Mouse (Mus musculus) CH12.LX (cell line): ENCODE data around the gene Svep1. TPM values are rescaled to one million over a fixed set of nuclear protein-coding genes. Genes with fewer than 3 reads are reported as not detected.

Experiments used
- DNase-seq: peaks from one replicate; pipeline ENCODE4 v3.0.0-alpha.2; 2013; ENCODE audit errors: extremely low read depth
- H3K27ac ChIP-seq: 2 replicates; pipeline ENCODE4 v1.5.1; 2012; ENCODE audit warnings: low read depth, mild to moderate bottlenecking, control low read depth, moderate library complexity; ENCODE audit not compliant: insufficient read depth
- H3K27me3 ChIP-seq: replicated peaks from 2 replicates; pipeline ENCODE3; 2012; ENCODE audit warnings: inconsistent platforms
- H3K36me3 ChIP-seq, 2 experiments: replicated peaks in 1 of 2; 2 replicates each; pipeline versions ENCODE3 to v1.6.1; 2012; ENCODE audit warnings: inconsistent platforms in 1 of 2, low read length in 1 of 2, mild to moderate bottlenecking in 1 of 2, mixed read lengths in 1 of 2, moderate library complexity in 1 of 2; ENCODE audit not compliant: control insufficient read depth in 1 of 2, insufficient read depth in 1 of 2
- H3K4me1 ChIP-seq, 2 experiments: 2 replicates each; pipeline ENCODE4 v1.6.1; 2012; ENCODE audit warnings: inconsistent platforms in 1 of 2, moderate library complexity in 1 of 2; ENCODE audit not compliant: insufficient read depth in 2 of 2, control insufficient read depth in 1 of 2
- H3K4me2 ChIP-seq: 2 replicates; pipeline ENCODE4 v1.6.1; 2012; ENCODE audit warnings: low read depth, mild to moderate bottlenecking, control low read depth; ENCODE audit not compliant: poor library complexity, insufficient read depth, severe bottlenecking
- H3K4me3 ChIP-seq, 3 experiments: fragments of 150-350 bp in 1 of 3; sonication (generic) in 1 of 3; replicated peaks in 1 of 3; 2 replicates each; pipeline versions ENCODE3 to v1.5.1; 2011 to 2012; ENCODE audit warnings: low read depth in 2 of 3, low read length in 2 of 3, mild to moderate bottlenecking in 2 of 3, moderate library complexity in 2 of 3, control low read depth in 1 of 3, improper control_type of control experiment in 1 of 3, inconsistent platforms in 1 of 3, mixed read lengths in 1 of 3; ENCODE audit not compliant: poor library complexity in 1 of 3
- H3K79me2 ChIP-seq: replicated peaks from 2 replicates; pipeline ENCODE4 v1.6.1; 2012; ENCODE audit warnings: mild to moderate bottlenecking, moderate library complexity; ENCODE audit not compliant: control insufficient read depth, poor library complexity, insufficient read depth, severe bottlenecking; ENCODE audit errors: extremely low read depth
- H3K9ac ChIP-seq: 2 replicates; pipeline ENCODE4 v1.6.1; 2012; ENCODE audit warnings: low read depth, mild to moderate bottlenecking, control low read depth, moderate library complexity; ENCODE audit not compliant: insufficient read depth
- H3K9me3 ChIP-seq: replicated peaks from 2 replicates; pipeline ENCODE3; 2012; ENCODE audit warnings: low read length, inconsistent platforms, mixed read lengths
- BHLHE40 ChIP-seq: IDR thresholded peaks from 2 replicates; pipeline ENCODE4 v1.6.1; 2011; ENCODE audit warnings: mild to moderate bottlenecking, low read depth, low read length, improper control_type of control experiment
- CHD1 ChIP-seq: IDR thresholded peaks from 2 replicates; pipeline ENCODE4 v1.6.1; 2012; ENCODE audit warnings: low read depth, low read length, improper control_type of control experiment, inconsistent platforms
- CHD2 ChIP-seq: IDR thresholded peaks from 2 replicates; pipeline ENCODE4 v1.6.1; 2011; ENCODE audit warnings: low read length, improper control_type of control experiment
- CTCF ChIP-seq, 2 experiments: IDR thresholded peaks in 1 of 2; conservative IDR thresholded peaks in 1 of 2; 2 replicates each; pipeline ENCODE4 v1.5.1; 2011 to 2012; ENCODE audit warnings: low read depth in 2 of 2, low read length in 2 of 2, improper control_type of control experiment in 1 of 2, inconsistent platforms in 1 of 2, mild to moderate bottlenecking in 1 of 2, moderate library complexity in 1 of 2
- E2F4 ChIP-seq: IDR thresholded peaks from 2 replicates; pipeline ENCODE4 v1.6.1; 2011; ENCODE audit warnings: low read depth, low read length, improper control_type of control experiment; ENCODE audit not compliant: insufficient replicate concordance
- ELF1 ChIP-seq: IDR thresholded peaks from 2 replicates; pipeline ENCODE4 v1.6.1; 2014; ENCODE audit warnings: low read depth, mild to moderate bottlenecking, inconsistent platforms, low read length, improper control_type of control experiment
- EP300 ChIP-seq: IDR thresholded peaks from 2 replicates; pipeline ENCODE4 v1.6.1; 2011; ENCODE audit warnings: low read length, improper control_type of control experiment
- GABPA ChIP-seq: IDR thresholded peaks from 2 replicates; pipeline ENCODE4 v1.6.1; 2012; ENCODE audit warnings: low read depth, low read length, improper control_type of control experiment, inconsistent platforms; ENCODE audit not compliant: insufficient replicate concordance
- HCFC1 ChIP-seq: IDR thresholded peaks from 2 replicates; pipeline ENCODE4 v1.6.1; 2012; ENCODE audit warnings: low read depth, mild to moderate bottlenecking, inconsistent platforms, low read length, improper control_type of control experiment
- JUND ChIP-seq: conservative IDR thresholded peaks from 2 replicates; pipeline ENCODE4 v1.6.1; 2011; ENCODE audit warnings: low read depth, low read length, improper control_type of control experiment
- KAT2A ChIP-seq: IDR thresholded peaks from 2 replicates; pipeline ENCODE4 v1.6.1; 2012; ENCODE audit warnings: low read length, improper control_type of control experiment, inconsistent platforms; ENCODE audit not compliant: insufficient replicate concordance
- MAFK ChIP-seq: IDR thresholded peaks from 2 replicates; pipeline ENCODE4 v1.6.1; 2011; ENCODE audit warnings: low read length, improper control_type of control experiment; ENCODE audit not compliant: insufficient replicate concordance
- MAX ChIP-seq: IDR thresholded peaks from 2 replicates; pipeline ENCODE4 v1.6.1; 2011; ENCODE audit warnings: low read length, improper control_type of control experiment
- MAZ ChIP-seq: IDR thresholded peaks from 2 replicates; pipeline ENCODE4 v1.6.1; 2012; ENCODE audit warnings: low read depth, mild to moderate bottlenecking, inconsistent platforms, low read length, improper control_type of control experiment, moderate library complexity
- MXI1 ChIP-seq: IDR thresholded peaks from 2 replicates; pipeline ENCODE4 v1.6.1; 2011; ENCODE audit warnings: mild to moderate bottlenecking, low read depth, low read length, improper control_type of control experiment
- NRF1 ChIP-seq: IDR thresholded peaks from 2 replicates; pipeline ENCODE4 v1.6.1; 2014; ENCODE audit warnings: low read depth, mild to moderate bottlenecking, inconsistent platforms, low read length, improper control_type of control experiment, moderate library complexity
- PAX5 ChIP-seq: IDR thresholded peaks from 2 replicates; pipeline ENCODE4 v1.6.1; 2012; ENCODE audit warnings: low read length, inconsistent platforms, mixed read lengths
- SIN3A ChIP-seq: IDR thresholded peaks from 2 replicates; pipeline ENCODE4 v1.6.1; 2012; ENCODE audit warnings: low read length, improper control_type of control experiment, inconsistent platforms
- TCF12 ChIP-seq: IDR thresholded peaks from 2 replicates; pipeline ENCODE4 v1.6.1; 2014; ENCODE audit warnings: low read depth, mild to moderate bottlenecking, inconsistent platforms, low read length, improper control_type of control experiment
- UBTF ChIP-seq: IDR thresholded peaks from 2 replicates; pipeline ENCODE4 v1.6.1; 2012; ENCODE audit warnings: low read depth, mild to moderate bottlenecking, inconsistent platforms, low read length, improper control_type of control experiment, moderate library complexity
- ZC3H11A ChIP-seq: IDR thresholded peaks from 2 replicates; pipeline ENCODE4 v1.6.1; 2012; ENCODE audit warnings: low read depth, mild to moderate bottlenecking, inconsistent platforms, low read length, improper control_type of control experiment
- ZNF384 ChIP-seq: IDR thresholded peaks from 2 replicates; pipeline ENCODE4 v1.6.1; 2012; ENCODE audit warnings: low read depth, low read length, improper control_type of control experiment, inconsistent platforms
- dilution Hi-C: fragments of 300-500 bp; cut with MboI; formaldehyde crosslinking; loops from 2 replicates; pipeline ENCODE4 v1.14.3; 2020; ENCODE audit warnings: low sequenced_read_pairs; ENCODE audit not compliant: extremely low pct_unique_long_range_greater_than_20kb, extremely low pct_ligation_motif_present
- in situ Hi-C: fragments of 300-500 bp; cut with MboI; formaldehyde crosslinking; loops from 3 replicates; pipeline ENCODE4 v1.14.3; 2019; ENCODE audit warnings: low sequenced_read_pairs, low pct_ligation_motif_present, low pct_unique_long_range_greater_than_20kb, mixed read lengths
- polyA plus RNA-seq: library from polyadenylated mRNA; unstranded; fragments of >175 nt; gene quantifications from 2 replicates; pipeline ENCODE4 v1.2.1, GENCODE M21; 2012; ENCODE audit warnings: low read depth; ENCODE audit not compliant: insufficient read length
- total RNA-seq, 2 experiments: library from RNA; depleted of rRNA; stranded (reverse); fragments of 300-350 nt in 1 of 2; fragments of >200 nt in 1 of 2; gene quantifications; 2 replicates each; pipeline ENCODE4 v1.2.3; 2012 to 2014

Gene Svep1
- total and polyA plus RNA-seq, 3 experiments: not detected

GRCm38 (mm10) chr4:58109793-58110192 is 96.9 kb downstream of the Svep1 start:
- H3K27me3 ChIP-seq: no peaks in the 10 kb centered on the region
- dilution Hi-C loops: no loop called here
- TF ChIP-seq ZC3H11A (no peak), ZNF384 (no peak), ELF1 (no peak), MAFK (no peak), BHLHE40 (no peak), MAX (no peak), KAT2A (no peak), MXI1 (no peak), CHD2 (no peak)
- H3K27ac ChIP-seq: no peak overlapping the region
- no peak overlapping the region for H3K4me3 ChIP-seq
- no peak for DNase-seq
- in situ Hi-C loops: no loop called here
- H3K36me3 ChIP-seq: no peaks in the 10 kb centered on the region
- H3K4me1 ChIP-seq: no peaks in the 10 kb centered on the region
- no peak overlapping the region for H3K9ac ChIP-seq
- no peak overlapping the region for H3K4me2 ChIP-seq
- no peaks in the 10 kb centered on the region for H3K9me3 ChIP-seq
- no peaks in the 10 kb centered on the region for H3K79me2 ChIP-seq

- no peak overlapping the region for H3K27ac ChIP-seq
- no peaks in the 10 kb centered on the region for H3K4me1 ChIP-seq
- in situ Hi-C loops: no loop called here
- no peaks in the 10 kb centered on the region for H3K9me3 ChIP-seq
- no peaks in the 10 kb centered on the region for H3K79me2 ChIP-seq
- no peaks in the 10 kb centered on the region for H3K36me3 ChIP-seq
- H3K27me3 ChIP-seq: no peaks in the 10 kb centered on the region
- no peak overlapping the region for H3K9ac ChIP-seq
- TF ChIP-seq CTCF (conservative IDR thresholded peaks at IDR 0.05 in 1 of 2, IDR thresholded peaks at IDR 0.05 in 1 of 2; ENCODE audit: low read depth in 2 of 2, low read length in 2 of 2) (no peak), SIN3A (no peak), HCFC1 (no peak), MAFK (no peak), JUND (no peak), TCF12 (no peak), ZNF384 (no peak), UBTF (no peak), NRF1 (no peak), MAZ (no peak), EP300 (no peak), PAX5 (no peak), CHD1 (no peak), E2F4 (no peak), GABPA (no peak), MXI1 (no peak)
- TF ChIP-seq, all 38 proteins: peak for 0
- dilution Hi-C loops: no loop called here
- Histone ChIP-seq H3K4me2 (no peak overlapping the region), H3K4me3 (no peak overlapping the region)
- no peak for DNase-seq
Observed at GRCm38 (mm10) chr4:58108364-58108763, 98.3 kb downstream of the Svep1 start.
